7 mouse cellular contexts compared by ENCODE assay signal in the genomic region with DNA sequence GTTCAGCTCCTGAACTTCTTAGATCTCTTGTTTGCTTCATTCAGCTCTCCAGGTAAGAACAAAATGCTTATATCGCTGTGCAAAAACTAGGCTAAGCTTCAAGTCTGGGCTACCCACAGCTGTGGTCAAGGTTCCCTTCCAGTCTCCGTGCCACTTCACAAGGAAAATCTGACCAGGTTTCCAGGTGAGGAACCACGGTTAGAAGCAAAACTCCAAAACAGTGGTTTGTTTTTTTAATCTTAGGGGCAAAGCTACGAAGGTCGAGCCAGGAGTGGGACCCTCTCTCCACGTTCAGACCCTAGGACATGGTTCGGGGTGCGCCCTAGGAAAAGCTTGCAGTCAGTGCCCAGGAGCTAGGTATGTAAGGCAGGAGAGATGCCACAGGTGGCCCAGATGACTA. TPM values are rescaled to one million over a fixed set of nuclear protein-coding genes. Genes with fewer than 3 reads are reported as not detected.
A peak's percentile ranks its signal among the peaks of the same experiment; 100 is the strongest.
DNase-seq lines count a peak whose midpoint lies in the region; ATAC-seq and TF ChIP-seq lines count a peak whose summit lies in the region.

No protein-coding gene starts in this region.

- H3K4me2 ChIP-seq in lung, embryonic 16.5 days (ENCODE audit: low read depth, low read length): peak overlapping the region; percentile 87
- peak overlapping the region; percentile 94 for H3K4me2 ChIP-seq in limb, embryonic 13.5 days (replicated peaks)

- H3K27ac ChIP-seq in lung, embryonic 16.5 days (ENCODE audit: low read length): peak overlapping the region; percentile 100; the same call in 1 of the 2 replicates
- peak overlapping the region; percentile 96 for H3K27ac ChIP-seq in forebrain, embryonic 10.5 days
- peak overlapping the region; percentile 93; the same call in 1 of the 2 replicates for H3K27ac ChIP-seq in limb, embryonic 13.5 days
- H3K27ac ChIP-seq in small intestine, adult 2 months (ENCODE audit: insufficient read depth, low read depth, low read length): no peak overlapping the region

- DNase-seq in lung, postnatal 36 days: no peak
- DNase-seq in forebrain, embryonic 10.5 days (ENCODE audit: extremely low spot score, low spot score): no peak
- no peak for DNase-seq in thymus, postnatal 0 days (ENCODE audit: low spot score)
- no peak for DNase-seq in urinary bladder, adult 2 months (ENCODE audit: low spot score)

- TF ChIP-seq CTCF in small intestine, adult 2 months (IDR thresholded peaks at IDR 0.05; ENCODE audit: extremely low read depth, insufficient read length, insufficient replicate concordance, low read depth, low read length): no peak

- H3K27me3 ChIP-seq in lung, embryonic 16.5 days (ENCODE audit: control insufficient read depth, insufficient read depth, low read depth, low read length): no peaks in the 10 kb centered on the region
- H3K27me3 ChIP-seq in forebrain, embryonic 10.5 days (ENCODE audit: poor library complexity, severe bottlenecking): no peaks in the 10 kb centered on the region
- H3K27me3 ChIP-seq in limb, embryonic 13.5 days: no peaks in the 10 kb centered on the region
- no peaks in the 10 kb centered on the region for H3K27me3 ChIP-seq in small intestine, adult 2 months (ENCODE audit: control insufficient read depth, insufficient read depth, low read length)

- H3K9me3 ChIP-seq in lung, embryonic 16.5 days (ENCODE audit: control insufficient read depth, low read length): no peaks in the 10 kb centered on the region
- H3K9me3 ChIP-seq in forebrain, embryonic 10.5 days: no peaks in the 10 kb centered on the region
- H3K9me3 ChIP-seq in limb, embryonic 13.5 days: no peaks in the 10 kb centered on the region

- peak overlapping the region; percentile 97 for H3K9ac ChIP-seq in lung, embryonic 16.5 days (ENCODE audit: low read length)
- H3K9ac ChIP-seq in limb, embryonic 13.5 days: peak overlapping the region; percentile 94

- H3K4me1 ChIP-seq in lung, embryonic 16.5 days (replicated peaks; ENCODE audit: control insufficient read depth, insufficient read depth, low read length): peaks cover 25% of the 10 kb centered on the region
- H3K4me1 ChIP-seq in forebrain, embryonic 10.5 days: peaks cover 76% of the 10 kb centered on the region
- peaks cover 64% of the 10 kb centered on the region for H3K4me1 ChIP-seq in limb, embryonic 13.5 days
- peaks cover 3% of the 10 kb centered on the region for H3K4me1 ChIP-seq in small intestine, adult 2 months (ENCODE audit: control insufficient read depth, insufficient read depth, insufficient read length, low read length)

- peak overlapping the region; percentile 90 for H3K4me3 ChIP-seq in lung, embryonic 16.5 days (ENCODE audit: low read length)
- H3K4me3 ChIP-seq in forebrain, embryonic 10.5 days: peak overlapping the region; percentile 90
- peak overlapping the region; percentile 93 for H3K4me3 ChIP-seq in limb, embryonic 13.5 days
- H3K4me3 ChIP-seq in small intestine, adult 2 months (ENCODE audit: low read depth, low read length): peak overlapping the region; percentile 74

- TF ChIP-seq POLR2A in small intestine, adult 2 months (IDR thresholded peaks at IDR 0.05; ENCODE audit: low read depth, low read length): no peak

- H3K36me3 ChIP-seq in lung, embryonic 16.5 days (ENCODE audit: control insufficient read depth, insufficient read depth, low read length): no peaks in the 10 kb centered on the region
- H3K36me3 ChIP-seq in forebrain, embryonic 10.5 days (replicated peaks): no peaks in the 10 kb centered on the region
- no peaks in the 10 kb centered on the region for H3K36me3 ChIP-seq in limb, embryonic 13.5 days
- no peaks in the 10 kb centered on the region for H3K36me3 ChIP-seq in small intestine, adult 2 months (ENCODE audit: control insufficient read depth, insufficient read depth, low read length)

- 10% methylated on average over 8 of the region's 8 CpGs for WGBS in lung, embryonic 16.5 days
- WGBS in forebrain, embryonic 10.5 days: 16% methylated on average over 8 of the region's 8 CpGs
- WGBS in limb, embryonic 13.5 days: 10% methylated on average over 8 of the region's 8 CpGs
- WGBS in small intestine, adult 2 months: 54% methylated on average over 8 of the region's 8 CpGs

- ATAC-seq in lung, embryonic 16.5 days (ENCODE audit: low read depth): no peak
- ATAC-seq in limb, embryonic 13.5 days (ENCODE audit: low FRiP score, low read depth): no peak

RNA-seq across cellular contexts. Expression of a gene that starts 1.5 kb away (rescaled TPM):
- polyA plus RNA-seq in lung, embryonic 16.5 days (2015; fragmentation: Nextera tagmentation; extraction: Ambion mirVana): 12.6 and 12.9 TPM in 2 replicates
- 7.8 and 8.5 TPM in 2 replicates for polyA plus RNA-seq in forebrain, embryonic 10.5 days (2016; fragmentation: Nextera tagmentation; extraction: Ambion mirVana)
- polyA plus RNA-seq in limb, embryonic 13.5 days (2015; fragmentation: Nextera tagmentation; extraction: Ambion mirVana): 12.0 and 12.2 TPM in 2 replicates
- 1.4 and 1.9 TPM in 2 replicates for polyA plus RNA-seq in small intestine, adult 2 months (2012; rRNA removed)
- polyA plus RNA-seq in thymus, postnatal 0 days (2015; fragmentation: Nextera tagmentation; extraction: Ambion mirVana): 1.3 and 1.8 TPM in 2 replicates
- polyA plus RNA-seq in urinary bladder, adult 2 months (2012; rRNA removed): 6.1 and 7.6 TPM in 2 replicates
